Mouse (Mus musculus) kidney, postnatal 36 days (tissue): ENCODE results near the gene Ispd.
"Not testable (repeated sequence)": the region's sequence is repeated elsewhere in the genome, so short reads cannot be mapped to it uniquely, and the experiment has no call there.

ENCODE experiments used
- DNase-seq, 2 experiments: peaks; one replicate each; pipeline ENCODE4 v3.0.0; 2021 to 2022; ENCODE audit warnings: mixed read lengths in 2 of 2

Ispd gene

GRCm38 (mm10) chr12:36381441-36382340 lies at the start of gene Ispd, which contains the start of gene D630036H23Rik:
Gene Ispd (plus strand): TSS chr12:36381450.
Gene D630036H23Rik (minus strand): TSS chr12:36382181.
- DNase-seq: peak; percentile 93 to 94

- DNase-seq: no peak
Measured at GRCm38 (mm10) chr12:36332676-36333075, 48.6 kb upstream of the Ispd start.

DNA sequence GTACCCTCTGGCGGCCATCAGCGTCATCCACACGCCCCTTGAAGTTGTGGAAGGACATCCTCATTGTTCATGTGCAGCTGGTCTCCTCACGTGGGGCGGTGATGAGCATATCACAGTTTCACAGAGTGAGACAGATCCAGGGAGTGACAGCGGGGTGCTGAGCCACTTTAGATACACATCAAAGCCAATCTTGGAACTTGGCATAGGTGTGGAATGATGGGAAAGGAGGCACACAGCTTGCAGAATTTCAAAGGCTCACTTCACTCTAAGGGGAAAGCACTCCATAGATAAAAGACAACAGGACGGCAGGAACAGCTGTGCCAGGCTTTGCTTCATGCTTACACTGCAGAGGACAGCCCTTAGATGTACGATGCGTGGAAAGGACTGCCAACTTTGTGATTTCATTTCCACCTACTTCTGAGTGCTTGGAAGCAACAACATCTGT lies 47.4 kb upstream of the Ispd start:
- no peak for DNase-seq

DNA sequence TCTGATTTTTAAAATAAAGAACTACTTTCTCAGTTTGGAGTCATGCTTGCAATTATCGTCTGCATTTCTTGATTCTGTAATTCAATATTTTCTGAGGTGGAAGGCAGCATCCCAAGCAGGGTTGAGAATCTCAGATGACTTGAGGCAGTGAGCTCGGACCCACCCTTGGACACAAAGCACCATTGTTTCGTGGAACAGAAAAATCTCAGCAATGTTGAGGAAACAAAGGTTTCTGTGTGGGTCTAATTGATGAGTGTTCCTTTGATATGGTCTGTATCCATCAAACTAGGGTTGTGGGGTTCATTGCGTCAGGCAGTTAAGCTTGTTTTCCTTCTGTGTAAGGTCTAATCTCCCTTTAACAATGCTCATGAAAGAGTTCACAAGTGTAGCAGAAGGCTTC lies 37.1 kb upstream of the Ispd start:
- no peak for DNase-seq

- DNase-seq: no peak
Measured at GRCm38 (mm10) chr12:36360064-36360463, 21.2 kb upstream of the Ispd start.

- no peak for DNase-seq
Measured at GRCm38 (mm10) chr12:36360693-36361092, 20.6 kb upstream of the Ispd start.

GRCm38 (mm10) chr12:36364013-36364412 lies 17.2 kb upstream of the Ispd start:
- DNase-seq: no peak

DNA sequence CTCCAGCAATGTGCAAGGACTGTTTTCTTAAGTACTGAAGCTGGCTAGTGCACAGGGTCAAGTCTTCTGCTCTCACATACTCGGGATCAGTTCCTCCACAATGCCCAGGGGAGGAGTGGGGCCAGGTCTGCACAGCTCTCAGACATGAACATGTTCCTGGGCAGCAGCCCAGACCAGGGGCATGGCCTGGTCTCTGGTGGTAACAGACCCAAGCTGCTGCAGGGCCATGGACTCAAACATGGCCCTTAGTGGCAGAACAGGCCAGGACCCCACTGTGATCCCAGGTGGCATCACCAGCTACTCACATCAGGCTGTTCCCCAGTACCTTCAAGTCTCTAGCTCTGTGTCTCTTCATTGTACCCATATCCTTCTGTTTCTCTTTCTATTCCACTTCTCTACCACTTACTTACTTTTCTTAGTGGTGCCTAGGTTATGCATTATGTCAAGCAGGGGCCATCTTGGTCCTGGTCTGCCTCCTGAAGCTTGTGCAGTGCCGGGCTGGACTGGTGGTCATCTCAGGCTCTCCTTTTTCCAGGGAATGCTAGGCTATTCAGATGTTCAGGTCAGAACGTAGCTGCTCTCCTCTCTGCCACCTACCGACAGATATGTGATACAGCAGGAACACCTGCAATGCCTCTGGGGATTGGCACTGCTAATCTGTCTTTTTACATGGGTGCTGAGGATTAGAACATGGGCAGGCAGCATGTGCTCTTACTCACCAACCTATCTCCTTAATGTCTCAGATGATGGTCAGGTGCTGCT lies 7.8 kb upstream of the Ispd start:
- DNase-seq: no peak

DNA sequence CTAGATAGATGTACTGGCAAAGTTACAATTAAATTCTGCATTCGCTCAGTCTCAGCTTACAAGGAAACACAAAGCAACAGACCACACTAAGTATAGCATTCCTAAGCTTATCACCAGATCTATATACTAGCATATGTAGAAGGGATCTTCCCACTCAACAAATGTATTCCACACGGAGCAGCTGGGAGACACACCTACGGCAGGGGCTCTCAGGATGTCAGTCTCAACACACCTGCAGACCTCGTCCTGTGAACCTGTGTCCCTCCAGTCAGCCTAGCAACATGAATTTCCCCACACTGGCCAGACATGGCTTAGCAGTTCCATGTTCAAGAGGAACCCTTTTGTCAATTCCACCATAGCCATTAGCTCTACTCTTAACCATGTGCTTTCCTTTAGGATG lies 4.9 kb upstream of the Ispd start:
- DNase-seq: not testable (repeated sequence)

DNA sequence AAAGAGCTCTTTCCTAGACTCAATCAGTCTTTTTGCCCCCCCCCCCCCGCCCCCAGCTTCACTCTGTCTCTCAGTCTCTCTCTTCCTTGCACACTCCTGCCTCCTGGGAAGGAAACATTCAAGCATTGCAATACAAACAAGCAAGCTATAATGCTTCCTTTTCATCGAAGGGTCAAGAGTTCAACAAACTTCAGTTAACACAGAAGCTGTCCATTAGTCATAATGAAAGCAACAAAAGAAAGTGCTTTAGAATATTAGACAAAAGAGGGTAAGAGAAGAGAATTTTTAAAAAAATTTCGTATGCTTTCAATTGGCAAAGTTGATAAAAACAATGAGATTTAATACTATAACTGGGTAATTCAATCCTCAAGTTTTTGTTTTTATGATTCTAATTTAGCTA lies 996 bp upstream of the Ispd start:
- DNase-seq: no peak

- DNase-seq: peak in 1 of 2 experiments; percentile 7
Measured at GRCm38 (mm10) chr12:36380806-36381205, 444 bp upstream of the Ispd start.

DNA sequence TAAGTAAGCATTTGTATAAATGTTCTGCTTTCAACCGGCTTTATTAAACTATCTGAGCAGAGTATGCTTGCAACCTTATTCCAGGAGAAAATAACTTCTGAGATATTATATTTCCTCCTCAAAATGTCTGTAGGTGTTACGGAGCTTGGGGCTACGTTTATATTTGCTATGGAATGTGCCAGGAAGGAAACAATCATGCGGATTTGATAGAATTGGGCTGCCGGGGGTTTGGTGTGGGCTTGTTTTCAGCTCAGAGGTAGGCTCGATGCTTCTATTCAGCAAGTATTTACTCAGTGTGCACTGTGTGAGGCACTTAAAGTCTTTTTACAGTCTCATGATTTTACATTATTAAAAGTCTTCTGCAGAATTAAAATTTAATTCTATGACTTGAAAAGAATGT lies 4.1 kb downstream of the Ispd start:
- no peak for DNase-seq

GRCm38 (mm10) chr12:36386991-36387390 lies 5.7 kb downstream of the Ispd start:
- no peak for DNase-seq

DNA sequence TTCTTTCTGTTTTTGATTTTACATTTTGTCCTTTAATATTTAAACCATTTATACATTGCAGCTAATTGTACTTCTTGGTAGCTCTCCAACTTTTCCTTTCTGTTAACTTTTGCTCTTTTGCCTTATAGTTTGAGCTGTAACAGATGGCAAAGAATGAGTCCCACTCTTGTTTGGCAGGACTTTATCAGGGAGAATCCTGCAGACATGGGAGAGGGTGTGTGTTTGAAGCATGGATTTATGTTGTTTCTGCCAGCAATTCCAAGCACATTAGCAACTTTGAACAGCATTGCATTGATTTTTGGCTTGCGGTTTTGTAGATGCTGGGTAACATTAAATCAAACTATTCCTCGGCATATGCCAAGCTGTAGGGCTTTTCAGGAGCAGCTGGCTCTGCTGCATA lies 13.9 kb downstream of the Ispd start:
- DNase-seq: no peak

GRCm38 (mm10) chr12:36423677-36424076 lies 42.4 kb downstream of the Ispd start:
- peak; percentile 42 to 59 for DNase-seq

- DNase-seq: no peak
Measured at GRCm38 (mm10) chr12:36425258-36425657, 44.0 kb downstream of the Ispd start.

- DNase-seq: peak; percentile 5 to 10
Measured at GRCm38 (mm10) chr12:36426163-36427045, 45.2 kb downstream of the Ispd start.

GRCm38 (mm10) chr12:36436956-36437355 lies 55.7 kb downstream of the Ispd start:
- no peak for DNase-seq

- DNase-seq: no peak
Measured at GRCm38 (mm10) chr12:36439396-36439795, 58.1 kb downstream of the Ispd start.

DNA sequence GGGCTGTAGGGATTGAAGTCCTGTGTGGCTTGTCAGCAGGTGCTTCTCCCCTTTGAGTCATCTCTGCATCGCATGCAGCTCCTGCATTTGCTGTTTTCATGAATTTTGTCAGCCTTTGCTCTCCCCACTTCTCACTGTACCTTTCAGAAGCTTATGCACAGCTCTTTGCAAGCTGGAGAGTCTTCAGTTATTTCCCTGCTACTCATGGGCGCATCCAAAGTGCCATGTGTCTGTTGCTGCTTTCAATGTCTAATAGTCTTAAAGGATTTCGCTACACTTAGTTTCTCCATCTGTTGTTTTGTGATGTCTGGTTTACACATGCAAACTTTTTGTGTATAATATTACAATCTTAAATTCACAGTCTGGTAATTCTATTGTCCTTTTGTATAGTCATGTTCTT lies 74.8 kb downstream of the Ispd start:
- DNase-seq: no peak

- no peak for DNase-seq
Measured at GRCm38 (mm10) chr12:36457726-36458125, 76.5 kb downstream of the Ispd start.

GRCm38 (mm10) chr12:36468325-36469044 lies 87.2 kb downstream of the Ispd start:
- no peak for DNase-seq
